In genomic region chr1:167692683-167693045, GRCm38 (mm10) we compare ENCODE assay signal across 17 mouse cellular contexts. TPM values are rescaled to one million over a fixed set of nuclear protein-coding genes. Genes with fewer than 3 reads are reported as not detected.
DNase-seq lines count a peak whose midpoint lies in the region; ATAC-seq and TF ChIP-seq lines count a peak whose summit lies in the region.
"Had no signal": no experiment of that assay in that cellular context is flagged by ENCODE, and none has a peak within 500 bp of the region (broad histone marks: within the 10 kb centered on the region; RNA-seq: fewer than 3 reads in every experiment).

No protein-coding gene starts in this region.

- no peak for DNase-seq in heart, embryonic 10.5 days (ENCODE audit: low spot score)
- peak; percentile 38 for DNase-seq in brain, embryonic 14.5 days (ENCODE audit: low read depth)
- DNase-seq in hindbrain, embryonic 11.5 days (ENCODE audit: low spot score): peak; percentile 68
- no peak for DNase-seq in right cerebral cortex, postnatal 4 days
- no peak for DNase-seq in left cerebral cortex, postnatal 25 days (ENCODE audit: low spot score in 2 of 2)
- DNase-seq in right cerebral cortex, postnatal 10 days (ENCODE audit: low spot score in 2 of 2): no peak
- DNase-seq: adrenal gland, postnatal 25 days; cerebellum, adult 11 months; gastrocnemius, postnatal 10 days; kidney, adult 9 months had no signal

- peaks cover 94% of the 10 kb centered on the region for H3K27me3 ChIP-seq in heart, embryonic 13.5 days (replicated peaks)
- peaks cover 94% of the 10 kb centered on the region for H3K27me3 ChIP-seq in heart, embryonic 10.5 days (ENCODE audit: insufficient read depth, poor library complexity, severe bottlenecking)
- peaks cover 76% of the 10 kb centered on the region for H3K27me3 ChIP-seq in hindbrain, embryonic 11.5 days (ENCODE audit: control insufficient read depth, insufficient read depth, low read length)
- H3K27me3 ChIP-seq in midbrain, embryonic 15.5 days (replicated peaks): peaks cover 76% of the 10 kb centered on the region

- H3K4me1 ChIP-seq in heart, embryonic 13.5 days: peaks cover 23% of the 10 kb centered on the region
- H3K4me1 ChIP-seq in heart, embryonic 10.5 days: peaks cover 21% of the 10 kb centered on the region
- peaks cover 8% of the 10 kb centered on the region for H3K4me1 ChIP-seq in hindbrain, embryonic 11.5 days (replicated peaks; ENCODE audit: control insufficient read depth, insufficient read depth, low read length)
- peaks cover 21% of the 10 kb centered on the region for H3K4me1 ChIP-seq in midbrain, embryonic 15.5 days

- TF ChIP-seq POLR2A in brain, embryonic 14.5 days (IDR thresholded peaks at IDR 0.05; ENCODE audit: borderline replicate concordance, extremely low read depth, insufficient read depth, insufficient read length, poor library complexity, severe bottlenecking): no peak

- no peak for ATAC-seq in heart, embryonic 13.5 days (ENCODE audit: extremely low read depth, insufficient number of reproducible peaks, low FRiP score, low TSS enrichment)
- ATAC-seq in hindbrain, embryonic 11.5 days (ENCODE audit: low FRiP score): no peak
- no peak for ATAC-seq in midbrain, embryonic 15.5 days (replicated peaks)
- ATAC-seq: Patski had no signal

- H3K9ac ChIP-seq in heart, embryonic 13.5 days: no peak overlapping the region
- 0 out of 2 replicates have a peak overlapping the region, but pooled peaks have one; percentile 23 for H3K9ac ChIP-seq in hindbrain, embryonic 11.5 days (ENCODE audit: low read depth, low read length)
- H3K9ac ChIP-seq in midbrain, embryonic 15.5 days: no peak overlapping the region
- H3K9ac ChIP-seq: liver, embryonic 15.5 days had no signal

- no peaks in the 10 kb centered on the region for H3K36me3 ChIP-seq in heart, embryonic 13.5 days
- H3K36me3 ChIP-seq in heart, embryonic 10.5 days: no peaks in the 10 kb centered on the region
- H3K36me3 ChIP-seq in hindbrain, embryonic 11.5 days (ENCODE audit: control insufficient read depth, insufficient read depth, low read length): no peaks in the 10 kb centered on the region
- H3K36me3 ChIP-seq in midbrain, embryonic 15.5 days (replicated peaks): no peaks in the 10 kb centered on the region
- H3K36me3 ChIP-seq: liver, embryonic 15.5 days had no signal

- H3K9me3 ChIP-seq in heart, embryonic 13.5 days: no peaks in the 10 kb centered on the region
- no peaks in the 10 kb centered on the region for H3K9me3 ChIP-seq in heart, embryonic 10.5 days
- no peaks in the 10 kb centered on the region for H3K9me3 ChIP-seq in hindbrain, embryonic 11.5 days (ENCODE audit: control insufficient read depth, low read length)
- H3K9me3 ChIP-seq in midbrain, embryonic 15.5 days: no peaks in the 10 kb centered on the region
- H3K9me3 ChIP-seq: liver, embryonic 15.5 days had no signal

- TF ChIP-seq CTCF in brain, embryonic 14.5 days (IDR thresholded peaks at IDR 0.05; ENCODE audit: borderline replicate concordance, extremely low read depth, insufficient read depth, insufficient read length): no peak

- peak overlapping the region; percentile 38; the same call in 1 of the 2 replicates for H3K4me3 ChIP-seq in heart, embryonic 13.5 days
- H3K4me3 ChIP-seq in heart, embryonic 10.5 days: no peak overlapping the region
- no peak overlapping the region for H3K4me3 ChIP-seq in hindbrain, embryonic 11.5 days (ENCODE audit: low read depth, low read length)
- H3K4me3 ChIP-seq in midbrain, embryonic 15.5 days: peak overlapping the region; percentile 22; the same call in 1 of the 2 replicates
- H3K4me3 ChIP-seq: liver, embryonic 15.5 days had no signal

- H3K4me2 ChIP-seq in heart, embryonic 13.5 days: no peak overlapping the region
- H3K4me2 ChIP-seq in hindbrain, embryonic 11.5 days (replicated peaks; ENCODE audit: low read depth, low read length): 0 out of 2 replicates have a peak overlapping the region, but pooled peaks have one; percentile 23
- no peak overlapping the region for H3K4me2 ChIP-seq in midbrain, embryonic 15.5 days

- WGBS in heart, embryonic 13.5 days: 1% methylated on average over 7 of the region's 7 CpGs
- WGBS in heart, embryonic 10.5 days: under 1% methylated on average over 7 of the region's 7 CpGs
- under 1% methylated on average over 7 of the region's 7 CpGs for whole genome bisulfite sequencing in hindbrain, embryonic 11.5 days
- WGBS in midbrain, embryonic 15.5 days: under 1% methylated on average over 7 of the region's 7 CpGs

- intact Hi-C loops in left cerebral cortex, postnatal 25 days (cut with DNase I): loop anchor here (5.0 kb wide), 1 partner anchor 90 kb away; no protein-coding TSS in a partner anchor

- H3K27ac ChIP-seq in heart, embryonic 13.5 days (replicated peaks): no peak overlapping the region
- no peak overlapping the region for H3K27ac ChIP-seq in heart, embryonic 10.5 days
- H3K27ac ChIP-seq in hindbrain, embryonic 11.5 days (ENCODE audit: low read depth, low read length): no peak overlapping the region
- no peak overlapping the region for H3K27ac ChIP-seq in midbrain, embryonic 15.5 days
- H3K27ac ChIP-seq: liver, embryonic 15.5 days had no signal

RNA-seq across cellular contexts. Expression of gene Lmx1a, which starts 3.6 kb away (rescaled TPM):
- polyA plus RNA-seq in heart, embryonic 13.5 days (2015; fragmentation: Nextera tagmentation; extraction: Ambion mirVana): 0.50 and 1.3 TPM in 2 replicates
- 2.2 and 4.0 TPM in 2 replicates for polyA plus RNA-seq in heart, embryonic 10.5 days (2016; fragmentation: Nextera tagmentation; extraction: Ambion mirVana)
- polyA plus RNA-seq in brain, embryonic 14.5 days (2012; rRNA removed): 4.5 and 8.4 TPM in 2 replicates
- polyA plus RNA-seq in hindbrain, embryonic 11.5 days (2014; fragmentation: Nextera tagmentation; extraction: Ambion mirVana): 5.6 and 11.4 TPM in 2 replicates
- polyA plus RNA-seq in midbrain, embryonic 15.5 days (2015; fragmentation: Nextera tagmentation; extraction: Ambion mirVana): 8.8 and 11.9 TPM in 2 replicates
- under 1 TPM in 1 of 2 experiments, not detected in 1; 0.28 TPM for total RNA-seq in left cerebral cortex, postnatal 25 days (2021)
- total RNA-seq: adrenal gland, postnatal 25 days; heart, postnatal 10 days; left cerebral cortex, adult 8-10 months had no signal
- polyA plus RNA-seq: spleen, adult 2 months had no signal

Comparison
In these comparisons a context has a peak if more than half of its experiments do, and no peak if none do; other contexts are left out.
1. H3K4me3 ChIP-seq: peak in heart, embryonic 13.5 days (single experiment) and midbrain, embryonic 15.5 days (single experiment); none in heart, embryonic 10.5 days (single experiment) and hindbrain, embryonic 11.5 days (single experiment).
2. DNase-seq: peak in brain, embryonic 14.5 days (single experiment) and hindbrain, embryonic 11.5 days (single experiment); none in heart, embryonic 10.5 days (single experiment), right cerebral cortex, postnatal 4 days (single experiment), left cerebral cortex, postnatal 25 days (0 of 2) and right cerebral cortex, postnatal 10 days (0 of 2).